Mouse (Mus musculus): ENCODE data around the gene Trim39. TPM values are rescaled to one million over a fixed set of nuclear protein-coding genes. Genes with fewer than 3 reads are reported as not detected.
A peak's percentile ranks its signal among the peaks of the same experiment; 100 is the strongest.
"Not testable (repeated sequence)": the region's sequence is repeated elsewhere in the genome, so short reads cannot be mapped to it uniquely, and the experiment has no call there.

The Trim39 gene
- polyA plus RNA-seq, 2 experiments: 3.2 to 11.0 TPM

- H3K9me3 ChIP-seq (ENCODE audit: control insufficient read depth, low read length); H3K4me3 ChIP-seq (ENCODE audit: insufficient read depth in 1 of 2, low read depth in 2 of 2, low read length in 2 of 2); H3K27ac ChIP-seq; H3K9ac ChIP-seq (replicated peaks); H3K4me1 ChIP-seq (replicated peaks; ENCODE audit: control insufficient read depth in 2 of 2, insufficient read depth in 2 of 2, low read length in 1 of 2); H3K27me3 ChIP-seq (ENCODE audit: control insufficient read depth, insufficient read depth, low read length); H3K36me3 ChIP-seq (replicated peaks; ENCODE audit: control insufficient read depth, insufficient read depth, low read depth); H3K4me2 ChIP-seq (ENCODE audit: low read depth); ATAC-seq (ENCODE audit: insufficient read depth): not testable (repeated sequence)
- 0% methylated on average over 3 of the region's 3 CpGs for WGBS (ENCODE audit: insufficient replicate concordance)
- peak in 1 of 3 experiments; percentile 26 for DNase-seq (ENCODE audit: low read depth in 3 of 3, low spot score in 3 of 3)
- peak; percentile 70 for TF ChIP-seq CTCF (IDR thresholded peaks at IDR 0.05; ENCODE audit: low read depth)
These were observed 36.8 kb upstream of the Trim39 start for GRCm38 (mm10) chr17:36308855-36309254.

- no peak within 1 kb of the TSS for H3K4me3 ChIP-seq (ENCODE audit: insufficient read depth in 1 of 2, low read depth in 2 of 2, low read length in 2 of 2)
- TF ChIP-seq EP300 (IDR thresholded peaks at IDR 0.05; ENCODE audit: low read depth): no peak
- no peak for TF ChIP-seq CTCF (IDR thresholded peaks at IDR 0.05; ENCODE audit: low read depth)
- no peak for DNase-seq (ENCODE audit: low read depth in 3 of 3, low spot score in 3 of 3)
- H3K36me3 ChIP-seq (replicated peaks; ENCODE audit: control insufficient read depth, insufficient read depth, low read depth): no peaks in the 10 kb centered on the region
- no peak within 1 kb of the TSS for H3K4me2 ChIP-seq (ENCODE audit: low read depth)
- no peaks in the 10 kb centered on the region for H3K9me3 ChIP-seq (ENCODE audit: control insufficient read depth, low read length)
- WGBS (ENCODE audit: insufficient replicate concordance): 76% methylated on average over 2 of the region's 2 CpGs
- no peaks in the 10 kb centered on the region for H3K27me3 ChIP-seq (ENCODE audit: control insufficient read depth, insufficient read depth, low read length)
- no peak within 1 kb of the TSS for H3K9ac ChIP-seq (replicated peaks)
- no peaks in the 10 kb centered on the region for H3K4me1 ChIP-seq (replicated peaks; ENCODE audit: control insufficient read depth in 2 of 2, insufficient read depth in 2 of 2, low read length in 1 of 2)
- no peak for ATAC-seq (ENCODE audit: insufficient read depth)
- H3K27ac ChIP-seq: no peak within 1 kb of the TSS
These were observed 14.3 kb upstream of the Trim39 start, which contains the start of gene H2-M10.2 for GRCm38 (mm10) chr17:36286390-36286789. Gene H2-M10.2, minus strand, starts transcription at chr17:36286490.

GRCm38 (mm10) chr17:36281521-36282245 lies 9.6 kb upstream of the Trim39 start:
- no peak overlapping the region for H3K4me2 ChIP-seq (ENCODE audit: low read depth)
- H3K27ac ChIP-seq: no peak overlapping the region
- no peak for ATAC-seq (ENCODE audit: insufficient read depth)
- H3K4me3 ChIP-seq (ENCODE audit: insufficient read depth in 1 of 2, low read depth in 2 of 2, low read length in 2 of 2): no peak overlapping the region
- H3K27me3 ChIP-seq (ENCODE audit: control insufficient read depth, insufficient read depth, low read length): no peaks in the 10 kb centered on the region
- peaks cover 6% of the 10 kb centered on the region for H3K36me3 ChIP-seq (replicated peaks; ENCODE audit: control insufficient read depth, insufficient read depth, low read depth)
- no peak for DNase-seq (ENCODE audit: low read depth in 3 of 3, low spot score in 3 of 3)
- H3K9ac ChIP-seq (replicated peaks): no peak overlapping the region
- WGBS (ENCODE audit: insufficient replicate concordance): 76% methylated on average over 4 of the region's 4 CpGs
- H3K9me3 ChIP-seq (ENCODE audit: control insufficient read depth, low read length): no peaks in the 10 kb centered on the region
- TF ChIP-seq EP300 (IDR thresholded peaks at IDR 0.05; ENCODE audit: low read depth): no peak
- no peak for TF ChIP-seq CTCF (IDR thresholded peaks at IDR 0.05; ENCODE audit: low read depth)
- no peaks in the 10 kb centered on the region for H3K4me1 ChIP-seq (replicated peaks; ENCODE audit: control insufficient read depth in 2 of 2, insufficient read depth in 2 of 2, low read length in 1 of 2)

- Histone ChIP-seq H3K4me2 (ENCODE audit: low read depth) (no peak overlapping the region), H3K36me3 (replicated peaks; ENCODE audit: control insufficient read depth, insufficient read depth, low read depth) (peaks cover 9% of the 10 kb centered on the region), H3K9ac (replicated peaks) (no peak overlapping the region), H3K4me3 (ENCODE audit: insufficient read depth in 1 of 2, low read depth in 2 of 2, low read length in 2 of 2) (no peak overlapping the region), H3K4me1 (replicated peaks; ENCODE audit: control insufficient read depth in 2 of 2, insufficient read depth in 2 of 2, low read length in 1 of 2) (peaks cover 12 to 13% of the 10 kb centered on the region in 2 experiments), H3K27me3 (ENCODE audit: control insufficient read depth, insufficient read depth, low read length) (no peaks in the 10 kb centered on the region), H3K27ac (no peak overlapping the region), H3K9me3 (ENCODE audit: control insufficient read depth, low read length) (no peaks in the 10 kb centered on the region)
- TF ChIP-seq CTCF (IDR thresholded peaks at IDR 0.05; ENCODE audit: low read depth): no peak
- TF ChIP-seq EP300 (IDR thresholded peaks at IDR 0.05; ENCODE audit: low read depth): no peak
- DNase-seq (ENCODE audit: low read depth in 3 of 3, low spot score in 3 of 3) (no peak), ATAC-seq (ENCODE audit: insufficient read depth) (no peak)
- WGBS (ENCODE audit: insufficient replicate concordance): 71% methylated on average over 4 of the region's 4 CpGs
These were observed 2.7 kb upstream of the Trim39 start for GRCm38 (mm10) chr17:36274776-36275175.

GRCm38 (mm10) chr17:36273796-36274195 lies 1.7 kb upstream of the Trim39 start:
- no peaks in the 10 kb centered on the region for H3K27me3 ChIP-seq (ENCODE audit: control insufficient read depth, insufficient read depth, low read length)
- no peak overlapping the region for H3K9ac ChIP-seq (replicated peaks)
- no peak overlapping the region for H3K4me2 ChIP-seq (ENCODE audit: low read depth)
- no peak for DNase-seq (ENCODE audit: low read depth in 3 of 3, low spot score in 3 of 3)
- no peak overlapping the region for H3K27ac ChIP-seq
- H3K36me3 ChIP-seq (replicated peaks; ENCODE audit: control insufficient read depth, insufficient read depth, low read depth): peaks cover 9% of the 10 kb centered on the region
- no peaks in the 10 kb centered on the region for H3K9me3 ChIP-seq (ENCODE audit: control insufficient read depth, low read length)
- WGBS (ENCODE audit: insufficient replicate concordance): 75% methylated on average over 4 of the region's 4 CpGs
- TF ChIP-seq EP300 (IDR thresholded peaks at IDR 0.05; ENCODE audit: low read depth) (no peak), CTCF (IDR thresholded peaks at IDR 0.05; ENCODE audit: low read depth) (no peak)
- H3K4me3 ChIP-seq (ENCODE audit: insufficient read depth in 1 of 2, low read depth in 2 of 2, low read length in 2 of 2): no peak overlapping the region
- peaks cover 12 to 15% of the 10 kb centered on the region in 2 experiments for H3K4me1 ChIP-seq (replicated peaks; ENCODE audit: control insufficient read depth in 2 of 2, insufficient read depth in 2 of 2, low read length in 1 of 2)
- no peak for ATAC-seq (ENCODE audit: insufficient read depth)
